Mouse (Mus musculus) heart, embryonic 10.5 days (tissue): ENCODE data around the gene Apoc2. TPM values are rescaled to one million over a fixed set of nuclear protein-coding genes. Genes with fewer than 3 reads are reported as not detected.

Experiments
- DNase-seq: peaks from one replicate; pipeline ENCODE4 v3.0.0-alpha.2; 2017; ENCODE audit warnings: low spot score
- H3K27ac ChIP-seq: fragments of 300-500 bp; sonication (generic); 2 replicates; pipeline ENCODE4 v1.5.1; 2016; ENCODE audit warnings: mild to moderate bottlenecking
- H3K27me3 ChIP-seq: fragments of 300-500 bp; sonication (generic); 2 replicates; pipeline ENCODE4 v1.6.1; 2016; ENCODE audit warnings: mild to moderate bottlenecking; ENCODE audit not compliant: poor library complexity, insufficient read depth, severe bottlenecking
- H3K36me3 ChIP-seq: fragments of 300-500 bp; sonication (generic); 2 replicates; pipeline ENCODE4 v1.6.1; 2016; ENCODE audit warnings: mild to moderate bottlenecking, moderate library complexity
- H3K4me1 ChIP-seq: fragments of 300-500 bp; sonication (generic); 2 replicates; pipeline ENCODE4 v1.6.1; 2016; ENCODE audit warnings: mild to moderate bottlenecking
- H3K4me3 ChIP-seq: fragments of 300-500 bp; sonication (generic); 2 replicates; pipeline ENCODE4 v1.5.1; 2016; ENCODE audit warnings: mild to moderate bottlenecking, moderate library complexity
- H3K9me3 ChIP-seq: fragments of 300-500 bp; sonication (generic); 2 replicates; pipeline ENCODE4 v1.6.1; 2016; ENCODE audit warnings: mild to moderate bottlenecking, moderate library complexity
- WGBS: fragments of 180-500 bp; shearing (Covaris S2); methylation state at CpG from one replicate; pipeline ENCODE4 v1.1.7; 2016; 5-methylcytosine and 5-hydroxymethylcytosine counted together
- polyA plus RNA-seq: library from polyadenylated mRNA; unstranded; fragments of >200 nt; fragmentation: Nextera tagmentation; extraction: Ambion mirVana; gene quantifications from 2 replicates; pipeline ENCODE4 v1.2.1, GENCODE M21; 2016

The Apoc2 gene
- polyA plus RNA-seq, 1 experiment from 2014 or later: 10.8 TPM

DNA sequence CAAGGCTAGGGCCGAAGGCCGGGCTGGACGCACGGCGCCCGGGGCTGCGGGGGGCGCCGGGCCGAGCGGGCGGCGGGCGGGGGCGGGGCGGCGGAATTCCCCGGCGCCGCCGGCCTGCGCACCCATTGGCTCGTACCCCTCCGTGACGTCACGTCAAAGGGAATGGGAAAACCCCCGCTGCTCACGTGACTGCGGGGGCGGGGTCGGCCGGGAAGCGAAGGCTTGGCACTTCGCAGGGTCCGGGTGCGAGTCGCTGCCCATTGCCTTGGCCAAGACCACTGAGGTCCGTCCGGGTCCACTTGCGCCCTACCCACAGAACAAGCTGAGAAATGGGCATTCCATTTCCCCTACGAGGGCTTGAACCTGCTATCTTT lies 48.4 kb downstream of the Apoc2 start, which contains the start of gene Relb:
Relb (minus strand) TSS at position 78 of the 374 bp plus-strand sequence.
- Histone ChIP-seq H3K4me1 (peaks cover 4% of the 10 kb centered on the region; the same call in 1 of the 2 replicates), H3K4me3 (peak within 1 kb of the TSS; percentile 76), H3K9me3 (no peaks in the 10 kb centered on the region), H3K36me3 (peaks cover 28% of the 10 kb centered on the region), H3K27me3 (no peaks in the 10 kb centered on the region), H3K27ac (peak within 1 kb of the TSS; percentile 59)
- 2% methylated on average over 40 of the region's 41 CpGs for WGBS
- peak; percentile 95 for DNase-seq

DNA sequence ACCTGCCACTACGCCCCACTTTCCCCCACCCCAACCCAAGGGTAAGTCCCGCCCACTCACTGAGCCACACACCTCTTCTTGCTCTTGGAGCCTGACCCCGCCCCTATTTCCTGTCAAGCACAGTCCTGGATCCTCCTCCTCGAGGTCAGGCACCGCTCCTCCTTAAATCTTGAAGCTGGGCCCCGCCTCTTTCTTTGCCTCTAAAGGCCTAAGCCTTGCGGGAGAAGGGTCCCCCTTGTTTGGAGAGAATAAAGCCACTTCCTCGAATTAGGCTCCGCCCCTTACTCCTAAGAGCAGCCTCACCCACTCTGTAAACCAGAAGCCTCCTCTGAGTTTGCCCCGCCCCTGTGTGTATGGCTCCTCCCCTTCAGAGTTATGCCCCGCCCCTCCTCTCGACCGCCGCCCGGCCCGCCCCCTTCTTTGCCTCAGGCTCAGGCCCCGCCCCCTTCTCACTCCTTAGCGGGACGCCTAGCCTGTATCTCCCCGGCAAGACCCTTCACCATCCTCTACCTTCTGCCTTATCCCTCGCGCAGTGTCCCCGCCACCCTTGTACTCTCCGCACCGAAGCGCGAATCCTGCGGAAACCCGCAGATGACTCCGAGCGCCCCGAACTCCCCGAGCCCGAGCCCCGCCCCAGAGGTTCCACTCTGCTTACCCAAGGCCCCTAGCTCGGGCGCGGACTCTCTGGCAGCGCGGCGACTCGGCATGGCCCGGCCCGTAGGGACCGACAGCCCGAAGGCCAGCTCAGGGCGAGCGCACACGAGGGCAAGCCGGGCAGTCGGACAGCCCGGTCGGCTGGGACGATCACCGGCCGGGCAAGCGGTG lies 49.0 kb downstream of the Apoc2 start:
- peaks cover 22% of the 10 kb centered on the region for H3K36me3 ChIP-seq
- H3K9me3 ChIP-seq: no peaks in the 10 kb centered on the region
- H3K27me3 ChIP-seq: no peaks in the 10 kb centered on the region
- peaks cover 4% of the 10 kb centered on the region; the same call in 1 of the 2 replicates for H3K4me1 ChIP-seq
- H3K27ac ChIP-seq: peak overlapping the region; percentile 59
- WGBS: under 1% methylated on average over 57 of the region's 57 CpGs
- H3K4me3 ChIP-seq: peak overlapping the region; percentile 76
- peak; percentile 98 for DNase-seq

DNA sequence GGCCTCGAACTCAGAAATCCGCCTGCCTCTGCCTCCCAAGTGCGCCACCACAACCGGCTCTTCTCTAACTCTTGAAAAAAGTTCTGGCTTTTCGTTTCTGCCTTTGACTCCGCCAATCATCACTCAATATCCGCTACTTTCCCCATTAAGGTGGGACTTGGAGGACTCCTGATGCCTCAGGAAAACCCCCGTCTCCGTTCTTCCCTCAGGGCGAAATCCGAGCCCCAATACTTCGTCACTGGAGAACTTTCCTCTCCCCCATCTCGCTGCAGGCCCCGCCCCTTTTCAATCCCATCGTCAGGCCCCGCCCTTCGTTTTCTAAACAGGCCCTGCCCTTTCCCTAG lies 49.6 kb downstream of the Apoc2 start:
- Histone ChIP-seq H3K4me1 (no peaks in the 10 kb centered on the region), H3K27ac (peak overlapping the region; percentile 59), H3K4me3 (peak overlapping the region; percentile 76), H3K9me3 (no peaks in the 10 kb centered on the region), H3K27me3 (no peaks in the 10 kb centered on the region), H3K36me3 (peaks cover 17% of the 10 kb centered on the region)
- WGBS: 14% methylated on average over 17 of the region's 17 CpGs
- DNase-seq: no peak

DNA sequence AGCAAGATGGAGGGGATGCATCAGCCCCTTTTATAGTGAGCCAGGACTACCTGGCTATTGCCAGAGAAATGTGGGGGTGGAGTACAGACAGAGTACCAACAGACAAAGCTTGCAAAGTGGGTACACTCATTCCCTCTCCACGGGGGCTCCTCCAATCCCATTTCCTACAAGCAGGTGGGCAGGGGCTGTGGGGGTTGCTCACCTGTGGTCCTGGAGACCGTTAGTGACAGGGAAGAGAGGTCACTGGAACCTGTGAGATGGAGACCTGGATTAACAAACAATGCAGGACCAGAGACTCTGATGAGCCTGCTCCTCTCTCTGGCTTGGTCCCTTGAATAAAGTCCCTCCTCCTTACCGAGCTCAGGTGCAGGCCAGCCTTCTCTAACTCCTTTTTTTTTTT lies 50.0 kb downstream of the Apoc2 start:
- H3K4me3 ChIP-seq: peak overlapping the region; percentile 76
- no peaks in the 10 kb centered on the region for H3K27me3 ChIP-seq
- peaks cover 12% of the 10 kb centered on the region for H3K36me3 ChIP-seq
- H3K9me3 ChIP-seq: no peaks in the 10 kb centered on the region
- no peaks in the 10 kb centered on the region for H3K4me1 ChIP-seq
- DNase-seq: no peak
- WGBS: 57% methylated on average over 3 of the region's 3 CpGs
- H3K27ac ChIP-seq: peak overlapping the region; percentile 59; the same call in 1 of the 2 replicates

GRCm38 (mm10) chr7:19623433-19623832 lies 54.3 kb downstream of the Apoc2 start:
- no peak overlapping the region for H3K4me3 ChIP-seq
- no peak for DNase-seq
- peaks cover 6% of the 10 kb centered on the region for H3K4me1 ChIP-seq
- no peaks in the 10 kb centered on the region for H3K9me3 ChIP-seq
- H3K27ac ChIP-seq: no peak overlapping the region
- H3K27me3 ChIP-seq: peaks cover 13% of the 10 kb centered on the region
- H3K36me3 ChIP-seq: no peaks in the 10 kb centered on the region
- 56% methylated on average over 2 of the region's 2 CpGs for WGBS

DNA sequence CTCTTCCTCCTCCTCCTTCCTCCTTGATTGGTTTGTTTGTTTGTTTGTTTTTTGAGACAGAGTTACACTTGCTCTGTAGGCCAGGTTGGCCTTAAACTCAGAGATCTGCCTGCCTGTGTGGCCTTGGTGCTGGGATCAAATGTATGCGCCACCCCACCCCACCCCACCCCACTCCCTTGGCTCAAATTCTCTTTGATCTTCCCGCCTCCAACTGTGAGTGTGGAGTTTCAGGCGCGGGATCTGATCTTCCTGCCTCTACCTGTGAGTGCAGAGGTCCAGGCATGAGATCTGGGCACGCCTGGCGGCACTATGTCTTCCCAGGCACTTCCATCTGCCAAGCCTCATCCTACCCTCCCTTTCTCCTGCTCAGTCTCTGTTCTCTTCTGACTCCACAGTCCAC lies 55.5 kb downstream of the Apoc2 start:
- Histone ChIP-seq H3K4me1 (peaks cover 6% of the 10 kb centered on the region), H3K27ac (no peak overlapping the region), H3K27me3 (peaks cover 13% of the 10 kb centered on the region), H3K9me3 (no peaks in the 10 kb centered on the region), H3K4me3 (no peak overlapping the region), H3K36me3 (no peaks in the 10 kb centered on the region)
- DNase-seq: no peak
- 27% methylated on average over 6 of the region's 6 CpGs for WGBS

Other genes starting within 250 kb of the Apoc2 start
- gene Mark4, start 219.1 kb downstream of the Apoc2 start, polyA plus RNA-seq: 7.0 and 8.9 TPM in 2 replicates
- gene Exoc3l2, start 214.6 kb downstream of the Apoc2 start, polyA plus RNA-seq: 1.8 and 2.5 TPM in 2 replicates
- 1.5 and 2.0 TPM in 2 replicates for gene Bloc1s3, start 169.6 kb downstream of the Apoc2 start, polyA plus RNA-seq
- gene Trappc6a, start 169.5 kb downstream of the Apoc2 start, polyA plus RNA-seq: 95.3 and 107 TPM in 2 replicates
- gene Nkpd1, start 160.1 kb downstream of the Apoc2 start, polyA plus RNA-seq: 0.09 and 0.14 TPM in 2 replicates
- gene Ppp1r37, start 114.9 kb downstream of the Apoc2 start, polyA plus RNA-seq: 17.9 and 30.0 TPM in 2 replicates
- 0.41 and 0.69 TPM in 2 replicates for gene Zfp296, start 100.7 kb downstream of the Apoc2 start, polyA plus RNA-seq
- 149 and 182 TPM in 2 replicates for gene Gemin7, start 100.3 kb downstream of the Apoc2 start, polyA plus RNA-seq
- 38.7 and 47.6 TPM in 2 replicates for gene Clasrp, start 73.5 kb downstream of the Apoc2 start, polyA plus RNA-seq
- 3.3 and 3.8 TPM in 2 replicates for gene Relb, start 48.5 kb downstream of the Apoc2 start, polyA plus RNA-seq
- gene Clptm1, start 12.9 kb downstream of the Apoc2 start, polyA plus RNA-seq: 94.1 and 101 TPM in 2 replicates
- 0.46 TPM in 1 of 2 replicates, not detected in the other for gene Gm44805, start 3.5 kb upstream of the Apoc2 start, polyA plus RNA-seq
- gene Apoc4, start 3.5 kb upstream of the Apoc2 start, polyA plus RNA-seq: 0.65 TPM in 1 of 2 replicates, not detected in the other
- gene Apoc1, start 14.7 kb upstream of the Apoc2 start, polyA plus RNA-seq: 5.4 and 19.9 TPM in 2 replicates
- 326 and 523 TPM in 2 replicates for gene Apoe, start 21.2 kb upstream of the Apoc2 start, polyA plus RNA-seq
- gene Tomm40, start 37.5 kb upstream of the Apoc2 start, polyA plus RNA-seq: 237 and 260 TPM in 2 replicates
- 130 and 138 TPM in 2 replicates for gene Nectin2, start 72.5 kb upstream of the Apoc2 start, polyA plus RNA-seq
- 140 and 193 TPM in 2 replicates for gene Bcam, start 93.1 kb upstream of the Apoc2 start, polyA plus RNA-seq
- gene Cblc, start 118.9 kb upstream of the Apoc2 start, polyA plus RNA-seq: 1.1 and 1.2 TPM in 2 replicates
- gene Bcl3, start 144.8 kb upstream of the Apoc2 start, polyA plus RNA-seq: 1.3 and 2.7 TPM in 2 replicates
- not detected in 2 replicates for gene Gm19345, start 174.1 kb upstream of the Apoc2 start, polyA plus RNA-seq
- gene Ceacam16, start 183.4 kb upstream of the Apoc2 start, polyA plus RNA-seq: 0.09 TPM in 1 of 2 replicates, not detected in the other
- not detected in 2 replicates for gene Ceacam19, start 210.0 kb upstream of the Apoc2 start, polyA plus RNA-seq
- gene Pvr, start 243.2 kb upstream of the Apoc2 start, polyA plus RNA-seq: 12.9 and 15.0 TPM in 2 replicates